Mouse (Mus musculus) retina, adult 2 months (tissue): ENCODE results near the gene Calhm5.

Source experiments
- DNase-seq: peaks from one replicate; pipeline ENCODE4 v3.0.0-alpha.2; 2012; ENCODE audit warnings: low read depth, low spot score

Calhm5 gene

DNA sequence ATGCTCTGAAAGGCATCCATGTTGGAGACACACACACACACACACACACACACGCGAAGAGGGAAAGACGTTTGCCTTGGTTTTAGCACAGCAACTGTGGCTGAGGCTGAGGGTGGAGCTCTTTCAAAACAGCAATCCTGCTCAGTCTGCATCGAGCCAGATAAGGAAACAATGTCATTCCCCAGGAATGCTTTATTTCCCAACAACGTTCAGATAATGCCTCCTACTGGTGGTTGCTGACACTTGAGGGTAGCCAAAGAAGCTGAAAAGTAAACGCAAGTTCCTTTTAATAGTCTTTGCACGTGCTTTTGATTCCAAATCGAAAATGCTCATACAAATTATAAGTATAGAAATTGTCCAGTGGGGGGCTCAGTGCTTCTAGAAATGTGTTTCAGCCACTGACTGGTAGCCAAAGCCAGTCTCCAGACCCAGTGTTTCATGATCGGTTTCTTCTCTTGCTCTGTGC is at the start of gene Calhm5:
Gene Calhm5, minus strand, starts transcription at position 102 of the 466 bp plus-strand sequence.
- DNase-seq, result no peak

DNA sequence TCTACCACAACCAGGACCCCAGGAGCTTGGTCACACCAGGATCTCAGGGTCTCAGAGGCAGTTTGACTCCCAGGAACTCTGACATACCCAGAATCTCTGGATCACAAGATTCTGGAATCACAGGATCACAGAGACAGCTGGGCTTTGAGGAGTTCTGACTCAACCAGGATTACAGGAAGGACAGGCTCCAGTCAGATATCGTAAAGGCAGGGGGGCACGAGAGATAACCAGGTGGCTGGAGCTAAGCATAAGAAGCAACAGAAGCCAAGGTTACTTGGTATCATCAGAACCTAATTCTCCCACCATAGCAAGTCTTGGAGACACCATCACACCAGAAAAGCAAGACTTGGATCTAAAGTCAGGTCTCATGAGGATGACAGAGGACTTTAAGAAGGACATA is 45.4 kb upstream of the Calhm5 start:
- DNase-seq, result no peak

DNA sequence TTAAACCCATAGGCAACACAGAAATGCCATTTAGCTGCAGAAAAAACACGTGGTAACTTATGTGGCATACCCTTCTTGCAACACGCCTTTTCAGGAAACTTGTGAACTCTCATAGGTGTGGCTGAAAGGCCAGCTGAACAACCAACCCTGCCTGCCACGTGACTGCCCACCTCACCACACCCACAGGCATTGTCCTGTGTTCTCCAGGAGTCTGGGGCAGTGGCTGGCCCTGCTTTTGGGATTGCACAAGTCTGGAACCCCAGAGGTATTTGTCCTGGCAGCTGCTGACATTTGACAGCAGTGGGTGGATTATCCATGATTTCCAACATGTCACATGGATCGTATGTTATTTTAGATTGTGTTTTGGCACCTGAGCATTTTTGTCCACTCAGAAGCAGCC is 43.4 kb upstream of the Calhm5 start:
- DNase-seq, result no peak

DNA sequence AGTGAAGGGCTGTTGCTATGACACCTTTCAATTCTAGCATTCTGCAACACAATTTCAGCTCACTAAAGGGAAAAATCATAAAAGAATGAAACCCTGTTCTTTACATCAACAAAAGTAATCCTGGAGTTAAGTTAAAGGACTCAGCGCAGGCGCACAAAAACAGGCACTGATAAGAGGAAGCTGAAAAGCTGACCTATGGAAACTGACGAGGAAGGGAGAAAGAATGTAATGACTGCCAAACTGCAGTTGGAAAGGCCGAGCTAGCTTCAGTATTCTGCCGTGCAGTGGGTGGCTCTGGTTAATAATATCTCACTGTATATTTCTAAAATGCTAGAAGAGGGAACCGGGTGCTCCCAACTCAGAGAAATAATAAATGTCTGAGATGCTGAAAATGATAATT is 41.7 kb upstream of the Calhm5 start:
- DNase-seq, result no peak

DNA sequence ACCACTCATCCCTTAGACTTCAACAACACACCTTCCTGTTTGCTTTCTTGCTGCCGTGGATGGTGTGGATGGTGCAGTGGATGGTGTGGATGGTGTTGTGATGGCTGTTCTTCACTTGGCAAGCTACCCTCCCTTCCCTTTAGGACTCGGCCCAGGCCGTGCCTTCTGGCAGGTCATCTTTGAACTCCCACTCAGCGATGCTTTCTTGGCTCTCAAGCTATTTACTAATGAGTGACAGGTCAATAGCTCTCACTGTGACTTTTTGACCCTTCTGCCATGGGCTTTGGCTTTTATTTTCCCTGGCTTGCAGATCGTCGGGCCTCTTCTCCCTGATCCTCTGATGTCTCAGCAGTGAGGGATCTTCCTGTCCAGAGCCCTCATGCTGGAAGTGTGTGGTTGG is 40.1 kb upstream of the Calhm5 start:
- no peak for DNase-seq

DNA sequence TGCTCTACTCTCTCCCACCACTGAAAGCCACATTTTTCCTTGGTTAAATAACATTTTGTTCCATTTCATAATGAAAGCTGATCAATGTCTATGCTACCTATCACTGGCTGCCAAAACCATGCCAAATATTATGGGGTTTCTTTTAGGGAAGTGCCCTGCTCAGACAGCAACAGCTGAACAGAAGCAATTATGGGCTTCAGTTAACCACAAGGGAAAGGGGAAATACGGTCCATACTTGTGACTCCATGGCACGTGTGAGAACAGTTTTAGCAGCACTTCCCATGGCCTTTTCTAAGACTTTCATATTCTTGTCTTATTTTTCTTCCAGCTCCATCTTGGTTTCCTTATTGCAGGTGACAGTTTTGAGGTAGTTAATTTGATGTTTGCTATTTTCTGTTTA is 35.0 kb upstream of the Calhm5 start:
- no peak for DNase-seq

DNA sequence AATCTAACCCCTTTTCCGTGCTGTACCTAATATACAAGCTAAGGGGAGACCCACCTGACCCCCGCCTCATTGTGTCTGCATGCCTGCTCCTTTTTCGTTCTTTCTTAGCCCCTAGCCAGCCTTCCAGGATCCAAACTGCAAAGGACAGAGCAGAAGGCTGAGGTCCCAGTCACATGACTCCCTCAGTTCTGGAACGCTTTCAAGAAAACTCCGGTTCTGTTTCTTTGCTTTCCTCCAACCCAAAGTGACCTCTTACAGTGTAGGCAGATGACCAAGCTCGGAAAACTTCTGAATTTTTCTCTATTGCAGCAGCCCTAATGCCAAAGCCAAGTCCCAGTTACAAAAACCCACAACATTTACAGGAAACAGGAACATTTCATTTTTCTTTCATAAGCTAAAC is 32.1 kb upstream of the Calhm5 start:
- no peak for DNase-seq

DNA sequence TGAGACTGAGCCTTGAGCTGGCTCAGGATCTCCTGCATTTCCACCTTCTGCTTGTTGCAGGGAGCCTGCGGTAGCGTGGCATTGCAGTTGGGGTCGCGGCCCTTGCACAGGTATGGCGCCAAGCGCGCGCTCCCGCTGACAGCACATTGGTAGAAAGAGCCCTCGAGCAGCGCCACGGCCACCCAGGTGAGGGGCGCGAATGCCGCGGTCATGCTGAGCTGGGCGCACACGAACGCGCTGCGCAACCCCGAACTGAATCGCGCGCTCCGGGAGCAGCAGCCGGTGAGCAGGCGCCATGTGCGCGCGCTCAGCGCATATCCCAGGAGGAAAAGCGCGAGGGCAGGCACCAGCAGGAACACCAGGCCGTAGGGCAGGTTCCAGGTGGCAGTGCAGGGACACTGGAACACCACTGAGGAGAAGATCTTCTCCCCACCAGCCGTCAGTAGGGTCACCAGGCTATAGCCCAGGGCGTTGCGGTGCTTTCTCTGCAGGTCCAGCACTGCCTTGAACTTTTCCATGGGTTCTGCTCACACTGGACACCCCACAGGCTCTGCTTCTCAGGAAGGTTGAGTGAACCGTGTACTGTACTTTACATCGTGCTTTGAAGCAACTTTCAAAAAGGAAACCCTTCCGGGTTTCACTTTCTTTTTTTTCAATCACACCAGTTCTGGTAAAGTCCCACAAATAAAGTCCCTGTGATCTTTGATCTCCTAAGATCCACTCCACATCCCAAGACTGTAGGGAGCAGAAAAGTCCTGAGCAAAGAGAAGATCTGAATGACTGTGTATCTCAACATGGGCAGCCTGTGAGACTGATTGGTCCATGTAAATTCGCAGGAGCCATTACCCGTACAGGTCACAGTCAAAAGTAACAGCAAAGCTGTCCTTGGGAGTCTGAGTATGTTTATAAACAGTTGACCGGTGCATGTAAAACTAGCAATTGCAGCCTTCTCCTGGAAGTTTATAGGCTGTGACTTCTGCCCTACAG is 31.4 kb upstream of the Calhm5 start, which contains the start of gene Calhm6:
Gene Calhm6, minus strand, starts transcription at position 593 of the 987 bp plus-strand sequence.
- no peak for DNase-seq

DNA sequence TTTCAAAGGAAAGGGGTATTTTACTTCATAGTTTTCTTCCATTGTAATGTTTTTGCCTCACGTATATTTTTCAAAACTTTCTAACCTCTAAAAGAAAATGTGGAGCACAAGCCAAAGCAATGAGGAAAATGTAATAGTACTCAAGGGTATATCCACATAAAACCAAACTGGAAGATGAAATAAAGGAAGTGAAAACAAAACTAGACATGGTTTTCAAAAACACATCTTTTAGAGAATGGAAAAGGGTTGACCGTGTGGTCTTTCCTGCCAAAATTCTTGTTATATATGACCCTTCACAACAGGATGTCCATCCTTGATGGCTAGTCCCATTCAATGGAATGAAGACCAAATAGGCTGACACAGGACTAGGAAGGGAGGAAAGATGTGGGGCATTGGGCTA is 22.1 kb upstream of the Calhm5 start:
- no peak for DNase-seq

DNA sequence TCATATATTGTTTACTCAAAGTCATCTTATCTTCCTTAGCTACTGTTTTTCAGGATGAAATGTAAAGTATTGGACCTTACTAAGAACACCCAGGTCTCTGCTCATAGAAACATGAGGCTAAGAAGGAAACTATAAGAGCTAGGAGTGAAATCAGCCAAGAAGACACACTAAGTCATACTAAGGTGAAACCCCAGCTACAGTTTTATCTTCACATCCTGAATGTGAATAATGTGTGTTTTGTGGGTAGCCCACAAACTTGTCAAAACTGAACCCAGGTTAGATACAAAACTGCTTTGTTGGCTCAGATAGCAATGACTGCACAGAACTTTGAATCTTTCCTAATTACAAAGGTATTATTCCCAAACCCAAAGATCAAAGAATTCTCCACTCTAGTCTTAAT is 21.5 kb upstream of the Calhm5 start:
- DNase-seq, result no peak

DNA sequence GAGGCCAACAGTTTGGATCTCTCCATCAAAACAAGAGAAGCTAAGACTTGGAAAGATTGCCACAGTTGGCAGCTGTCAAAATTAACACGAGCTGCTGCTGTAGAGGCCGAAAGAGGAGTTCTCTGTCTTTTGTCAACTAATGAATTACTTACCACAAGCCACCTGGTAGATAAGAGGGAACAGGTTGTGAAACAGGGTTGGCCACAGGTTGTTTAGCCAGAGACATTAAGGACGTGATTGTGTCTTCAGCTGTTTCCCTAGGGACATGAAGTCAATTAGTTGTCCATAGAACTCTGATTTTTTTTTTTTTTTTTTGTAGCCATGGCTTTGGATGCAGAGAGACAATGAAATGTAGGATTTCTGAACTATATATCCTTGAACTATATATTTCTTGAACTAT is 20.8 kb upstream of the Calhm5 start:
- DNase-seq, result no peak

DNA sequence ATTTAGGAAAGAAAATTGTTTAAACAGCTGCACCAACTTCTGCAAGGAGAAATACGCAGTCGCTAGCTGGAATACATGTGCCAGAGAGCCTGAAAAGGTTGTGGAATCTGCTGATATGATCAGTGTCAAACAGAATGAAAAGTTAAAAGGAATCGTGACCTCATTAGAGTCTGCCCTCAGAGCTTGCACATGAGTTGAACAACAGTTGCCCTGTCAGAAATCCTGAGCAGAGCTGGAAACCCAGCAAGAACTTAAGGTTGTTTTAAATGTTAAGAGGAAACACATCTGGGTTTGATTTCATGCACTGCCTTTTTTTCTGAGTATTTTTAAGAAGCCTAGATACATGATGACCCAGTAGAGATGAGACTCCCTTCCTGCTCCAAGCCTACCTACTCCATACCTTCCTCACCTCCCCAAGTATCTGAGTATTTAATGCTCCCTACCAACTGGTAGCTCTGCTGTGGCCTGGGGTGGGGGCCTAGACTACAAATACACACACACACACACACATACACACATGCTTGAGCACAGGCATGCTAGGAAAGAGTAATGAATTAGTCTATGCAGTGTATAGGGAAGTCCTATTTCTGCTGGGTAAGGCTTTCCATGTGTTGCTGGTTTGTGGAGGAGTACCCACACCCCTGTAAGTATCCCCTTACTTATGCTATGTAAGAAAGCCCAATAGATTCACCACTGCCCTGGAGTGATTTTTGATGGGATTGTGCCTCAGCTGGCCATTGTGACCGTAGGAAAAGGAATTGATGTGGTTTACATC is 15.8 kb upstream of the Calhm5 start:
- no peak for DNase-seq

DNA sequence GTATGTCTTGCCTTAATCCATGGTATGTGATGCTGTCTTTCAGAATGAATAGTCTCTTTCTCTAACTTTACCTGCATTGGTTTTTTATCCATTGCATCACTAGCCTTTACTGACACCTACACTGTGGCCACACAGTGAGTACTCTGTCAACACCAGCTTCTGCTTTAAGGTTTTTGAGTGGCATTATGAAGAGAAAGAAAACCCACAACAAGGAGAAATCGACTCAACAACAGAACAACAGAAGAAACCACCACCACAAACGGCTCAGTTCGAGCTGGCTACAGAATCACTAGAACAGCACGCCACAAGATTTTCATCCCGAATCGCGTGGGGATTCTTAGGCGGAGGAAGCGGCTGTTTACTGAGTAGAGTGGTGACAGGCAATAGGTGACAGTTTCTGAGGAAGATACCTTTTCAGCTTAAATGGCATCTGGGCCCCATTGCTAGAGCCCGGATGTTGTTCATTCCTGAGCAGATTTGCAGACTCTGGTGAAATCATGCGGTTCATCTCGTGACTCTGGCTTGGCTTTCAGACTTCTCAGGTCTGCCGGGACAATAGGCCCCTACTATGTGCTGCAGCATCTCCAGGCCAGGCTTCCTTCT is 14.6 kb upstream of the Calhm5 start:
- DNase-seq, result no peak

DNA sequence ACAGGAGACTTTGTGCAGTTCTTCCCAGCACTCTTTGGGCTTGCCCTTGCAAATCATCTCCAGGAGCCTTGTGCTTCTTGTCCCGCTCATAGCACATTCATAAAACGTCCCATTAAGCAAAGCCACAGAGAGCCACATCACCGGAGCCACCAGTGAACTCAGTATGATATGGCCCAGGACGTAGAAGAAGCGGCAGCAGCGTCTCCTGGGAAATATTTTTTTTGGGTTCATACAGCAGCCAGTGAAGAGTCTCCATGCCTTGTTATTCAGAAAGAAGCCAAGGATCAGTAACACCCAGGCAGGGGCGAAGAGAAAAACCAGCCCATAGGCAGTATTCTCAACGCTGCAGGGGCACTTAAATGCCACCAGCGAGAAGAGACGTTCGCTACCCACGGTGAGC is 355 bp downstream of the Calhm5 start:
- DNase-seq, result no peak

DNA sequence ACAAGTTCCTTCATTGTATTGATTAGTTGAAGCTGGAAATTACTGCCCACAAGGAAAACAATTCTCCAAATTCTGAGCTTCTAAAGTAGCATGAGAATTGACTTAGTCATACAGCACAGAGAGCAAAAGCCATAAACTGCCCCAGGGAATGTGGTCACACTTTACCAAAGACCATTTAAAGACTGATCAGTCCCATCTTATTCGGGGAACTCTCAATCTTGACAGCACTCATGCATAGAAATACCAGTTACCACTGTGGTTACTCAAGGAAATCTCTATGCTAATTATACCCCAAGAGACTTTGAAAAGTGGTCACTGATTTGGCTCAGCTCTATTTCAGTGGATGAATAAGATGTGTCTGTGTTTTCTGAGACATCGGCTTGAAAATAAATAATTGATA is 1.2 kb downstream of the Calhm5 start:
- no peak for DNase-seq

DNA sequence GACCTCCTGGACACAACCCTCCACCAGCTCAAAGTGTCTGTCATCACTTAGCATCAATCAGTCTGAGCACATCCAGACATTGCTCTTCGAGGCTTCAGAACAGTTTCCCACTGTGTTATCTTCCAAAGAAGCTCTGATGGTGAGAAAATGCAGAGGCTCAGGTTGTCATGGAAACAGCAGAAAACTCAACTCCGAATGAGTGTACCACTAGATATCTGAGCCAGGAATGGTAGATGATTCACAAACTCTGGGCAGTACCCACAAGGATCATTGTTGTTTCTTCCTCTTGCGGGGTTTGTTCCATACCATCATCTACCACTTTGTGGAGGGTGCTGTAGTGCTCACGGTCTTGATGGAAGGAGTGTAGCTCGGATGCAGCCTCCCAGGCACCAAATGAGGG is 4.4 kb downstream of the Calhm5 start:
- no peak for DNase-seq

DNA sequence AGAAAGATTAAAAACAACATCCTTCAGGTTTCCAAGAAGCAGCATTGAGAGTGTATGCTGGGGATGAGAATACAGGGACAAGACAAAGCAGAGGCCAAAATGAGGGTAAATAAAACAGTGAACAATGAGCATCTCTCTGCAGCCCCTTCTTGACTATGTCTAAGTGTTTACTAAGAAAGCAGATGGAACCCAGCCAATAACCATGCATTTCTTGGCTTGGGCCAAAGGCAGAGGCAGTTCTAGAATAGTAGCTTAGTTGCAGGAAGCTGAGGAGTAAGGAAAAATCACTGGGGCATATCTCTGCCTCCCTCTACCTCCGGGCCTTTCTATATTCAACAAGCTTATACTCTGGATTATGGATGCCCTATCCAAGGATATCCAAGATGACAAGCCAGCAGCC is 5.8 kb downstream of the Calhm5 start:
- DNase-seq, result no peak

DNA sequence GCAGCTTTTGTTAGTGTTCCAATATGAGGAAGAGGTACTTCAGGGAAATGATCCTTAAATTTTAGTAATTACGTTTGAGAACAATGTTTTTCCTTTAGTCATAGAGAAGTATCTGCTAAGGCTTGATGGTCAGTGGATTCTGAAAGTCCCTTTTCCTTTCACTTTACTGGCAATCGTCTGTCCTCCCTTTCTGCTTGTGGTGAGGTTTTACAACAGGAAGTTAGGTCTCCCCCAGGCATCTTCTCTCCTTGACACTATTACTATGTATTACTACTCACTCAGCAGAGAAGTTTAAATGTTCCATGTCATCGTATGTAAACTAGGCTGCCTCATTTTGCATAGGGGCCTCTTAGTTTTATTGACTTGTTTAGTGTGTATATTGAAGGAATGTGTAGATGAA is 6.8 kb downstream of the Calhm5 start:
- no peak for DNase-seq

DNA sequence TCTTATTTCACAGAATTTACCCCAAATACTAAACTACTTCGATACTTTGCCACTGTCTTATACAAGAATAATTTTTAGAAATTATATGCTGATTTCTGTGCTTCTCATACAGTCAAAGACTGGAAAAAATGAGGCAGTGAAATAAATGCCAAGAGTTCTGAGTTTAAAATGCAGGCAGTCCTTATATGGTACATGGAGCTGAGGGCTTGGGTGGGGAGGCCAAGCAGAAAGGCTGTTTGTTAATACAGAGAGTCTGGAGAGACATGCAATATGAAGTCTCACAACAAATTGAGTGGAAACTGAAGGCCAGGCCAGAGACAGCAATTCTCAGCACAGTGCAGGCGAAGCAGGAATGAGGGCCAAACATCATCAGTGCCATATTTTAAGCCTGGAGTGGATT is 7.8 kb downstream of the Calhm5 start:
- DNase-seq, result no peak

DNA sequence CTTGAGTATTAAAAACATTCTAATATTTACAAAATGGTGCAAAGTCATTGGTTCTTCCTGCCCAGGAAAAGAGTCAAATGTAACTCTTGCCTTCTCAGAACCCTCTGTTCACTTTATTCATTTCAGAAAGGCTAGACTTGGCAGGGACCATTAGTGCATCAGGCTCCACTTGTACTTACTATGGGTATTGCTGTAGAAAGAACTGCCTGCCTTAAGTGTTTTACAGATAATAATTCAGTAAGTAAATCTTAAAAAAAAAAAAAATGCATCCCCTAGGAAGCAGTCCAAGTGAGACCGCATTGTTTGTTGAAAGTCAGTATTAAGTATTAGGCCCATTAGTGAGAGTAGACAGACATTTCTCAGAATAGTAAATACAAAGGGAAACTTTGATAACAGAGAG is 9.8 kb downstream of the Calhm5 start:
- no peak for DNase-seq

DNA sequence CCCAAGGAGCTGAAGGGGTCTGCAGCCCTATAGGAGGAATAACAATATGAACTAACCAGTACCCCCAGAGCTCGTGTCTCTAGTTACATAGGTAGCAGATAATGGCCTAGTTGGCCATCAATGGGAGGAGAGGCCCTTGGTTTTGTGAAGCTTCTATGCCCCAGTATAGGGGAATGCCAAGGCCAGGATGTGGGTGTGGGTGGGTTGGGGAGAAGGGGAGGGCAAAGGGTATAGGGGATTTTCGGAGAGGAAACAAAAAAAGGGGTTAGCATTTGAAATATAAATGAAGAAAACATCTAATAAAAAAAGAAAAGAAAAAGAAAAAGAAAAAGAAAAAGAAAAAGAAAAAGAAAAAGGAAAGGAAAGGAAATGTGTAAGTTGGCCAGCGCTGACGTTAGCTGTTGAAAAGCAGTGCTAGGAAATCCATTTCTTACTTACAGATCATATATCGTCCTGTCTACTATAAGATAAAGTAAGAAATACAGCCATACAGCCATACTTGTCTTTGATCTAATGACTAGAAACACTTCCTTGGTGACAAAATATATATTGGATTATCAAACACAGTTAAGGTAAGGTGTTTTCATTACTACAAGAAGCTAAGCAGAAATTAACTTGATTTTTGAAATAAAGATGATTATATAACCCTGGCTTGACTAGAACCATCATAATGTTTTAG is 21.7 kb downstream of the Calhm5 start:
- no peak for DNase-seq

DNA sequence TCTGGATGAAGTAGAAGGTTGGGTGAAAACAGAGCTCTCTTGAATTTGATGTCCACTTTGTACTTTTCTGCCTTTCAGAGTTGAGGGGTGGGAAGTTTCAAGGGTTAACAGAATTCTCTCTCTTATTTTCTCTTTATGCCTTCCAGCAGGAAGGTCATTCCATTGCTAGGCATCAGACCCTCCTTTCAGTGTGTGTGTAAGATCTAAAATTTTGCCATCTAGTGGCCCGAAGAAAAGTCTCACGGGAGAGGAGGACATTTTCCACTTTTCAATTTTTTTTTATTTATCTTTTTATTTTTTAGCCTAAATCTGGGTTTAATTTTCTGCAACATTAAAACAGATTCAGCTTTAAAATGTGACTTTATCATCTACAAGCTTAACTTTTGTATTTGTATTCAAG is 24.7 kb downstream of the Calhm5 start:
- DNase-seq, result no peak
